Mouse (Mus musculus): Measurements from ENCODE around the gene Pdia6. TPM values are rescaled to one million over a fixed set of nuclear protein-coding genes. Genes with fewer than 3 reads are reported as not detected.

The Pdia6 gene
- total RNA-seq, 2 experiments from 2014 or later = 149 to 160 TPM

DNA sequence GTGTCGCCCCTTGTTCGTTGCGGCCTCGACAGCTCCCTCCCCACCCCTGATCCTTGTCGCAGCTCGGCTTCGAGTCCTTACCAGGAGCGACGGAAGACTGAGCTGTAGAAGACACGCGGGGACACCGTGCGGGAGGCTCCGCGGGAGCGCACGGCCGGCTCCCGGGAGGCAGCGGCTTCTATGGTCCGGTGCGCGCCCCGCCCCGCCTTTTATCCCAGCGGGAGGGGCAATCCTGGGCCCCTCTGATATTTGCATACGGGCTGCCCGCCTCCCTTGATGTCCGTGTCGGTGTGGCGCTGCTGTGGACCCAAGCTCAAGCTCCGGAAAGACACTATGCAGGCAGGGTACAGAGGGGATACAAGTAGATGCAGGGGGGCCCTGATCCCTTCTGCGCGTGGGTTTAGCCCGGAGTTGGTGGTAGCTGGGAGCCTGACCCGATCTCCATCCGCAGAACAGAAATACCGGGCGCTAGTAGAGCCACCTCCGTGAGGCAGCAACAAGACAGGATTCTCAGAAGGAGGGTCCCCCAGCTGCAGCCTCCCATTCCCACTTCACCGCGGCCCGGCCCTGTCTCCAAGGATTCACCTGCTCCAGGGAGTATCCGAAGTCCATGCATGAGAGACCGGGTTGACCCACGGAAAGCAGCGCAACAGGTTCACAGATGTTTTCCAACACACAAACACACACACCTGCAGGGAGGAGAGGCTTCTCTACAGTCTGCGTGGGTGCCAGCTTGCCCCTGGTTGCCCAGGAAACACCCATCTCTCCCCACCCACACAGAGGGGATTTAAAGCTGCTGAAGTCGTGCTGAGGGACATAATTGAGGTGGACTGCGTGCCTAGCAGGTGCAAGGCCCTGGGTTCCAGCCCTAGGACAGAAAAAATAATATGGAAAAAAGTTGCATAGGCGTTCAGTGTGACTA lies 58.5 kb downstream of the Pdia6 start:
- peak; percentile 15 to 28 for DNase-seq (ENCODE audit: low spot score in 2 of 2)
- intact Hi-C loops (cut with DNase I) = no loop called here

GRCm38 (mm10) chr12:17329259-17329658 lies 62.9 kb downstream of the Pdia6 start, which contains the start of gene Atp6v1c2:
Gene Atp6v1c2, minus strand, starts transcription at chr12:17329359.
- intact Hi-C loops (cut with DNase I) = no loop called here
- no peak for DNase-seq (ENCODE audit: low spot score in 2 of 2)

DNA sequence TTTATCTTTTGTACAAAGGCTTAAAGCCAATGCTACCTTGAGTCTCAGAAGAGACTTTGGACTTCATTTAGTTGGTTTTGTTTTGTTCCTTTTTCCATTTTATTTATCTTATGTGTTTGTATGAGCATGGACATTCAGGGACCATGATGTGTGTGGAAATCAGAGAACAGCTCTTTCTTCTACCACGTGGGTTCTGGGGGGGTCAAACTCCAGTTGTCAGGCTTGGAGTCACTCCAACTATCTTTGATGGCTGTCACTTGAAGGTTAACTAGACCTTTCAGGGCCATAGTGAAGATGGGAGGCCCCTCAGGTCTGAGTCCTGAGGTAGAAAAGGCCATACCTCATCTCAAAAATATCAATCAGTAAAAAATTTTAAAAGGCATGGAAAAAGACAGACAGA lies 67.1 kb downstream of the Pdia6 start:
- intact Hi-C loops (cut with DNase I) = no loop called here
- no peak for DNase-seq (ENCODE audit: low spot score in 2 of 2)

Other genes with a start within 250 kb of the Pdia6 start
- gene Kcnf1, start 89.7 kb upstream of the Pdia6 start, total RNA-seq (2021) = 100 to 1,000 TPM; 102 to 132 TPM
- gene Atp6v1c2, start 62.8 kb downstream of the Pdia6 start, total RNA-seq (2021) = 1 to 10 TPM; 4.4 to 4.6 TPM
- 10 to 100 TPM; 20.3 to 21.4 TPM for gene Nol10, start 81.9 kb downstream of the Pdia6 start, total RNA-seq (2021)